Mouse (Mus musculus) Patski (cell line): ENCODE results near the gene Snx4. TPM values are rescaled to one million over a fixed set of nuclear protein-coding genes. Genes with fewer than 3 reads are reported as not detected.

Experiments used
- ATAC-seq: fragments of 100-300 bp; one replicate; pipeline ENCODE4 v1.8.0; 2021
- CTCF ChIA-PET: fragments of 350-600 bp; sonication (Branson Sonifier 250); formaldehyde crosslinking; loops from one replicate; lab custom pipeline; 2022; ENCODE audit warnings: inconsistent platforms; lab: Charles Lee
- POLR2A ChIA-PET: fragments of 350-600 bp; sonication (Branson Sonifier 250); formaldehyde crosslinking; loops from one replicate; lab custom pipeline; 2022; ENCODE audit warnings: antibody characterized with exemption, inconsistent platforms; lab: Charles Lee
- DNase-seq: peaks from one replicate; pipeline ENCODE4 v3.0.0-alpha.2; 2011; ENCODE audit warnings: low read depth, low spot score
- H3K27me3 ChIP-seq: fragments of 371-371 bp; one replicate; pipeline ENCODE4 v1.5.1; 2021
- CTCF ChIP-seq: fragments of 100-300 bp; IDR thresholded peaks from one replicate; pipeline ENCODE4 v1.5.1; 2021
- in situ Hi-C: fragments of 300-500 bp; cut with MboI; formaldehyde crosslinking; loops from 3 replicates; pipeline ENCODE4 v1.11.1; 2018; ENCODE audit warnings: low pct_unique_long_range_greater_than_20kb, mixed read lengths
- polyA plus RNA-seq: library from polyadenylated mRNA; unstranded; gene quantifications from one replicate; pipeline ENCODE4 v1.2.3, GENCODE M21; 2021

Gene Snx4
- polyA plus RNA-seq, 1 experiment from 2014 or later = 80.8 TPM

DNA sequence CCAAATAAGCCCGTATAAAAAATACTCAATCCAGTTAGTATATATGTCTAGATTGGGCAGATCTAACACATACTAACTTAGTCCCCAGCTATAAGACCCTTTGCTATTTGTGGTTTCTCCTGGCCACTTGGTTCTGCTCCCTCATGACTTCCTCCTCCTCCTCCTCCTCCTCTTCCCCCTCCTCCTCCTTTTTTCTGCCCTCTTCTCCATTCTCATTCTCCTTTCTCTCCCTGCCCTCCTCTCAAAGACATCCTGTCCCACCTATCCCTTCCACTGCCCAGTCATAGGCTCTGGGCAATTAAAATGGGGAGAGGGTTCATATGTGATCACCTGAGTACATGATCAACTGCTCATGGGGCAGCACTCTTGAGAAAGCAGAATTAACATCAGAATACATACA, 10.9 kb downstream of the Snx4 start:
- CTCF ChIA-PET = no interaction called here
- TF ChIP-seq CTCF = no peak
- DNase-seq = no peak
- in situ Hi-C loops = no loop called here
- H3K27me3 ChIP-seq = no peaks in the 10 kb centered on the region
- POLR2A ChIA-PET = no interaction called here
- ATAC-seq = no peak

DNA sequence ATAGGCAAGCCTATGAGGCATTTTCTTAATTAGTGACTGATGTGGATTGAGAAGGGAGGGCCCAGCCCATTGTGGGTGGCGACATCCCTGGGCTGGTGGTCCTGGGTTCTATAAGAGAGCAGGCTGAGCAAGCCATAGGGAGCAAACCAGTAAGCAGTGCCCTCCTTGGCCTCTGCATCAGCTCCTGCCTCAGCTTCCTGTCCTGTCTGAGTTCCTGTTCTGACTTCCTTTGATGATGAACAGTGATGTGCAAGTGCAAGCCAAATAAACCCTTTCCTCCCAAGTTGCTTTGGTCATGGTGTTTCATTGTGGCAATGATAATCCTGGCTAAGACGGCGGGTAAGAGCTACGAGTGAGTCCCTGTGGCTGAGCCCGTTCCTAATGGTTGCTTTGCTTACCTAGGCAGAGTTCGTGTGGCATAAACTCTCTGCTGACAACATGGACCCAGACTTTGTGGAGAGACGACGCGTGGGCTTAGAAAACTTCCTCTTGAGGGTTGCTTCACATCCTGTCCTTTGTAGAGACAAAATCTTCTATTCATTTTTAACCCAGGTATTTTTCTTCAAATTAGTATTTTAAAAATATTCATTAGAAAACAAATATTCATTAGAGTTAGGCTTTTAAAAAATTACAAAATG, 16.5 kb downstream of the Snx4 start:
- no peaks in the 10 kb centered on the region for H3K27me3 ChIP-seq
- ATAC-seq (no peak), DNase-seq (no peak)
- in situ Hi-C loops = no loop called here
- no peak for TF ChIP-seq CTCF
- ChIA-PET CTCF (no interaction called here), POLR2A (no interaction called here)

DNA sequence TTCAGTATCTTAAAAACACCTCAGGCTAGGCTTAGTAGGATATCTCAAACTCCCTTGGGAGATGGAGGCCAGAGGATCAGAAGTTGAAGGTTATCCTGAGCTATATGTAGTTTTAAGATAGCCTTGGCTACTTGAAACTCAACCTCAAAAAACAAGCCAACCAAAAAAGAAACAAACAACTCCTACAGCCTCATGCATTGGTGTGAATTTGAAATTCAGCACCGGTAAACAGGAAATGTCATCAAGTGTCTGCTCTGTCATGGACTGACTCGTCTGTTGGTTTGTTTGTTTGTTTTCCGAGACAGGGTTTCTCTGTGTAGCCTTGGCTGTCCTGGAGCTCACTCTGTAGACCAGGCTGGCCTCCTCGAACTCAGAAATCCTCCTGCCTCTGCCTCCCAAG, 20.6 kb downstream of the Snx4 start:
- POLR2A ChIA-PET = no interaction called here
- ATAC-seq = no peak
- in situ Hi-C loops = no loop called here

DNA sequence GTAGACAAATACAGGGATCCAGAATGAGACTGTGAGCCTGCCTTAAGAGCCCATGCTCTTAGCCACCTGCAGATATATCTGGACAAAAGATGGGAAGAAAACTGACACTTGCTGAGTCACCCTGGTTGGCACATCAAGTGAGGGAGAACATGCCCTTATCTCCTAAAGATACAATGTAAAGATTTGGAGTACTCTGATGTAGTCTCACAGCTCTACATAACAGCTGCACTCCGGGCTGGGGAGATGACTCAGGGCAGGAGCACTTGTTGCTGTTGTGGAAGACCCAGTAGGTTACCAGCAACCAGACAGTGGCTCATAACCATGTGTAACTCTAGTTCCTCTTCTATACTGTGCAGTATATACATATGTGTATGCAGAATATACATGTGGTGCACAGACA, 31.8 kb downstream of the Snx4 start:
- TF ChIP-seq CTCF = no peak
- H3K27me3 ChIP-seq = no peaks in the 10 kb centered on the region
- DNase-seq = no peak
- ChIA-PET CTCF (no interaction called here), POLR2A (no interaction called here)
- in situ Hi-C loops = no loop called here
- ATAC-seq = no peak

More for the DNA sequence above, 20.6 kb downstream of the Snx4 start:
- CTCF ChIA-PET = interaction anchor here (0.7 kb wide), 1 partner anchor 19 kb away, joined by 4 read pairs; no protein-coding TSS in a partner anchor
- no peak for DNase-seq
- no peak for TF ChIP-seq CTCF
- no peaks in the 10 kb centered on the region for H3K27me3 ChIP-seq

DNA sequence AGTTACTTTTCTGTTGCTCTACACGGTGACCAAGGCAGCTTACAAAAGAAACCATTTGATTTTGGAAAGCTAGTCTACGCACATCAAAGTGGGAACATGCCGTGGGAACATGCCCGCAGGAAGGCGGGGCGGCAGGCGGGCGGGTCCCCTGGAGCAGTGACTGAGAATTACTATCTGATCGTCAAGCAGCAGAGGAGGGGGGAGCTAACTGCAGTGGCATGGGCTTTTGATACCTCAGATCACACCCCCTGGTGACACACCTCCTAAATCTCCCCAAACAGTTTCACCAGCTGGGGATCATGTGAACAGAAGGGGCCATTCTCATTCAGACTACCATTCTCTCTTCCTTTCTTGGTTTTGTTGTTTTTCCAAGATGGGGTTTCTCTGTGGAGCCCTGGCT, 37.3 kb downstream of the Snx4 start:
- ATAC-seq = no peak
- ChIA-PET POLR2A (interaction anchor here (0.6 kb wide), 1 partner anchor 16 kb away, joined by 4 read pairs; no protein-coding TSS in a partner anchor), CTCF (no interaction called here)
- TF ChIP-seq CTCF = no peak
- in situ Hi-C loops = no loop called here
- no peaks in the 10 kb centered on the region for H3K27me3 ChIP-seq
- DNase-seq = no peak

DNA sequence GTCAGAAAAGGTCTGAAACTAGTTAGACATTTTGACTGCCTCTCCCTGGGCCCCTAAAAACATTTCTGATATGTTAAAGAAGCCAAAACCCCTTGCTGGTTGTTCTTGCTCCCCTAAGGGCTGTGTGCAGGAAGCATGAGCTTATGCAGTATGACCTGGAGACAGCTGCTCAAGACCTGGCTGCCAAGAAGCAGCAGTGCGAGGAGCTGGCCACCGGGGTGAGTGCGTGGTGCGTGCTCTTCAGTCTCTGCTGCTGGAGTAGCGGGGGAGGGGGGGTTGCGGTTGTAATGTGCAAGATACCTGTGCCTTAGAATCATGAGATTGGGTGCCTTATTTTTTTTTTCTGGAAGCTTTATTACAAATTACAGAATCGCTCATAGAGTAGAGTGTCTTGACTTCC, 38.7 kb downstream of the Snx4 start:
- DNase-seq = no peak
- ChIA-PET CTCF (no interaction called here), POLR2A (no interaction called here)
- H3K27me3 ChIP-seq = no peaks in the 10 kb centered on the region
- in situ Hi-C loops = no loop called here
- no peak for ATAC-seq
- no peak for TF ChIP-seq CTCF

DNA sequence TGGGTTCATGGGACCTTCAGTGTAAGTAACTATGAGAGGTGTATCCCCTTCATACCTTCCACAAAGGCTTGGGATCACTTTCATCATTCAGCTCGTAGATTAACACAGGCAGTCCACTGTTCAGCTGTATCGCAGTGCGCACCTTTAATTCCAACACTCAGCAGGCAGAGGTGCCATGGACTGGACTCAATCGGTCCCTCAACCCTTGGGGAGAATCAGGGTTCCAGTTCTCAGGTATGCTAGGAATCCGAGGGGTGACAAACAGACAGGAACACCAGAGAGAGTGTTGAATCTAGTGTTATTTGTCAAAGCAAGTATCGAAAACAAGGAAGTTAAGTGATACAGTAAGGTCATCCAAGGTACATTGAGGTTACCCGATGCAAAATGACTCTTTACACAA, 41.0 kb downstream of the Snx4 start:
- TF ChIP-seq CTCF = no peak
- ATAC-seq = no peak
- H3K27me3 ChIP-seq = no peaks in the 10 kb centered on the region
- ChIA-PET CTCF (no interaction called here), POLR2A (interaction anchor here (0.6 kb wide), 1 partner anchor 11 kb away, joined by 3 read pairs; no protein-coding TSS in a partner anchor)
- DNase-seq = no peak
- in situ Hi-C loops = no loop called here

DNA sequence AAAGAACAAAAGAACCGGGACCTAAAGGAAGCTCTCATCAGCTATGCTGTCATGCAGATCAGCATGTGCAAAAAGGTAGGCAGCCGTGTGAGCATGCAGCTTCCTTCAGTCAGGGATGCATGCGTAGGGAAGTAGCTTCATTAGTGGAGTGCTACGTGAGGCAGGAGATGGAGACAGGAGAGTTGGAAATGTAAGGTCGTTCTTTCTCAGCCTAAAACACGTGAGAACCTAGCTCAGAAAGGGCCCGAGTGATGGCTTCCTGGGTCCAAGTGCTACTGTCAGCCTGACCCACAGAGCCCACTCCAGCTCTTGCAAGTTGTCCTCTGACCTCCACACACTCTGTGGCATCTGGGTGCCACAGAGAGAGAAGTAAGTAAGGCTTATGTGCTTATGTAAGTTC, 43.4 kb downstream of the Snx4 start:
- in situ Hi-C loops = no loop called here
- TF ChIP-seq CTCF = no peak
- ATAC-seq (no peak), DNase-seq (no peak)
- CTCF ChIA-PET = interaction anchor here (1.0 to 2.2 kb wide), 2 partner anchors 9 to 11 kb away, joined by 3 to 4 read pairs; no protein-coding TSS in a partner anchor
- no peaks in the 10 kb centered on the region for H3K27me3 ChIP-seq
- POLR2A ChIA-PET = interaction anchor here (0.9 kb wide), 1 partner anchor 10 kb away, joined by 3 read pairs; no protein-coding TSS in a partner anchor

DNA sequence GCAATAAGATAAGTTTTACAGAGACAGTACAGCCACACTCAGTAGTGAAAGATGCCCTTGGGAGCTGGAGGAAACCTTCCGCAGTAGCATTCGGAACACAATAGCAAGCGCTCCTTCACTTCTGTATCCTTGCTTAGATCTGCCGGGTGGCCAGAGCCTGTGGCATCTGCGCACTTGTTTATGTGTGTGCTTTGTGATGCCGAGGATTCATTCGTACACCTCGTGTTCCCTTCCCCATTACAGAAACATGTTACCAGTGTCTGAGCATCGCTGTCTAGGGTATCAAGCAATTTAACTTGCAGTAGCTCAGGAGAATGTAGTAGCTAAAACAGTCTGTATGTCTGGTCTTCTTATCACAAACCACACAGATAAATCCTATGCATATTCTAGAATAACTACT, 44.1 kb downstream of the Snx4 start:
- no peak for ATAC-seq
- in situ Hi-C loops = no loop called here
- H3K27me3 ChIP-seq = no peaks in the 10 kb centered on the region
- POLR2A ChIA-PET = interaction anchor here (1.1 kb wide), 1 partner anchor 34 kb away, joined by 3 read pairs; no protein-coding TSS in a partner anchor
- CTCF ChIA-PET = no interaction called here
- DNase-seq = no peak
- no peak for TF ChIP-seq CTCF

DNA sequence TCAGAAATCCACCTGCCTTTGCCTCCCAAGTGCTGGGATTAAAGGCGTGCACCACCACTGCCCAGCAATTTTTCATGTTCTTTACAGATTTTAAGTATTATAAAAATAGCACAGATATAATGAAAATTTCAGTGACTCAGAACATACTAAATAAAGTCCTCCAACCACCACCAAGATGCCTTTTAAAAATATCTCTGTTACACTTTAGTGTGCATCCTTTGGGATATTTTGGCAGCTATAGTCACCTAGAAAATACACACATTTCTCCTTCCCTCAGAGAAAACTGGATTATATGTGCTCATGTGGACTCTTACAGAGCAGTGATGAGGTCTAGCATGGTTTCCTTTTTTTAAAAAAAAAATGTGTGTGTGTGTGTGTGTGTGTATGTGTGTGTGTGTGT, 46.3 kb downstream of the Snx4 start:
- no peak for ATAC-seq
- CTCF ChIA-PET = no interaction called here
- DNase-seq = no peak
- in situ Hi-C loops = no loop called here
- no peak for TF ChIP-seq CTCF
- POLR2A ChIA-PET = no interaction called here
- no peaks in the 10 kb centered on the region for H3K27me3 ChIP-seq

DNA sequence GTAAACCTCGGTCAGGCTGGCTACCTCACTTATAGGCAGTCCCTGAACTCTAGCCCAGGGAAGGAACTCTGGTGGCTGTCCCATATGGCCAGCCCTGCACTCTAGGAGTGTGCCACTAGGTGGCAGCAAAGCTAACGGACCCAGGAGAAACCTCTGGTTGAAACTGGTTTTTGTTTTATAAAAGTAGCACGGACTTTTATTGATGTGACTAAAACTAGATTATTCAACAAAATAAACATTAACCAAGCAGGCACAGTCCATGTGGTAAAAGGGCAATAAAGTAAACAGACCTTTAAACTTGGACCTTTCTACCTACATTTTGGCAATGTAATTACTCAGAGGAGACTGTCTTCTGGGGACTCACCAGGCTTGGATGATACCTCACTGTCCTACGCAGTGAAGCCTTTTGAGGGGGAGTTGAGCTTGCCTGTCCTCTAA, 55.4 kb downstream of the Snx4 start:
- no peaks in the 10 kb centered on the region for H3K27me3 ChIP-seq
- TF ChIP-seq CTCF = peak; percentile 95
- in situ Hi-C loops = loop anchor here (10.0 kb wide), 1 partner anchor 438 kb away; no protein-coding TSS in a partner anchor
- DNase-seq (peak; percentile 41), ATAC-seq (peak; percentile 77)
- POLR2A ChIA-PET = no interaction called here
- CTCF ChIA-PET = interaction anchor here (0.9 to 1.3 kb wide), 2 partner anchors 15 to 20 kb away, joined by 3 to 4 read pairs; no protein-coding TSS in a partner anchor
